Mouse (Mus musculus) brain, adult 2 months (tissue): ENCODE results near the gene Appl1.

Source experiments
- DNase-seq: peaks from one replicate; pipeline ENCODE4 v3.0.0; 2011; ENCODE audit warnings: low read depth, low spot score

Gene Appl1

GRCm38 (mm10) chr14:26971106-26971789, at the start of gene Appl1:
Gene Appl1, minus strand, starts transcription at chr14:26971232.
- DNase-seq, result peak; percentile 20

GRCm38 (mm10) chr14:27019850-27020249, 48.8 kb upstream of the Appl1 start:
- no peak for DNase-seq

GRCm38 (mm10) chr14:27017936-27018335, 46.9 kb upstream of the Appl1 start:
- no peak for DNase-seq

- no peak for DNase-seq
Observed at GRCm38 (mm10) chr14:27013658-27014057, 42.6 kb upstream of the Appl1 start.

GRCm38 (mm10) chr14:27011561-27011960, 40.5 kb upstream of the Appl1 start:
- DNase-seq, result no peak

- DNase-seq, result no peak
Observed at GRCm38 (mm10) chr14:27005937-27006336, 34.9 kb upstream of the Appl1 start.

GRCm38 (mm10) chr14:27004906-27005305, 33.9 kb upstream of the Appl1 start:
- DNase-seq, result no peak

GRCm38 (mm10) chr14:27000386-27000785, 29.4 kb upstream of the Appl1 start:
- DNase-seq, result no peak

- no peak for DNase-seq
Observed at GRCm38 (mm10) chr14:26996257-26996656, 25.2 kb upstream of the Appl1 start.

- peak; percentile 28 for DNase-seq
Observed at GRCm38 (mm10) chr14:26994211-26994741, 23.2 kb upstream of the Appl1 start, which contains the start of gene Hesx1. Gene Hesx1, plus strand, starts transcription at chr14:26994416.

GRCm38 (mm10) chr14:26993427-26993826, 22.4 kb upstream of the Appl1 start:
- DNase-seq, result no peak

- DNase-seq, result no peak
Observed at GRCm38 (mm10) chr14:26991622-26992021, 20.6 kb upstream of the Appl1 start.

GRCm38 (mm10) chr14:26988694-26989093, 17.7 kb upstream of the Appl1 start:
- no peak for DNase-seq

- DNase-seq, result peak; percentile 27
Observed at GRCm38 (mm10) chr14:26982150-26982530, 11.1 kb upstream of the Appl1 start.

- DNase-seq, result peak; percentile 16
Observed at GRCm38 (mm10) chr14:26981494-26982149, 10.6 kb upstream of the Appl1 start.

GRCm38 (mm10) chr14:26981021-26981420, 10.0 kb upstream of the Appl1 start:
- DNase-seq, result no peak

GRCm38 (mm10) chr14:26979808-26980207, 8.8 kb upstream of the Appl1 start:
- DNase-seq, result no peak

- DNase-seq, result no peak
Observed at GRCm38 (mm10) chr14:26977500-26977899, 6.5 kb upstream of the Appl1 start.

- peak; percentile 33 for DNase-seq
Observed at GRCm38 (mm10) chr14:26976212-26976611, 5.2 kb upstream of the Appl1 start.

GRCm38 (mm10) chr14:26975490-26975889, 4.5 kb upstream of the Appl1 start:
- DNase-seq, result no peak

- DNase-seq, result no peak
Observed at GRCm38 (mm10) chr14:26973089-26973488, 2.1 kb upstream of the Appl1 start.

GRCm38 (mm10) chr14:26970439-26970932, 546 bp downstream of the Appl1 start:
- DNase-seq, result peak; percentile 97
